ENCODE assay signal across 10 mouse cellular contexts in the genomic region with DNA sequence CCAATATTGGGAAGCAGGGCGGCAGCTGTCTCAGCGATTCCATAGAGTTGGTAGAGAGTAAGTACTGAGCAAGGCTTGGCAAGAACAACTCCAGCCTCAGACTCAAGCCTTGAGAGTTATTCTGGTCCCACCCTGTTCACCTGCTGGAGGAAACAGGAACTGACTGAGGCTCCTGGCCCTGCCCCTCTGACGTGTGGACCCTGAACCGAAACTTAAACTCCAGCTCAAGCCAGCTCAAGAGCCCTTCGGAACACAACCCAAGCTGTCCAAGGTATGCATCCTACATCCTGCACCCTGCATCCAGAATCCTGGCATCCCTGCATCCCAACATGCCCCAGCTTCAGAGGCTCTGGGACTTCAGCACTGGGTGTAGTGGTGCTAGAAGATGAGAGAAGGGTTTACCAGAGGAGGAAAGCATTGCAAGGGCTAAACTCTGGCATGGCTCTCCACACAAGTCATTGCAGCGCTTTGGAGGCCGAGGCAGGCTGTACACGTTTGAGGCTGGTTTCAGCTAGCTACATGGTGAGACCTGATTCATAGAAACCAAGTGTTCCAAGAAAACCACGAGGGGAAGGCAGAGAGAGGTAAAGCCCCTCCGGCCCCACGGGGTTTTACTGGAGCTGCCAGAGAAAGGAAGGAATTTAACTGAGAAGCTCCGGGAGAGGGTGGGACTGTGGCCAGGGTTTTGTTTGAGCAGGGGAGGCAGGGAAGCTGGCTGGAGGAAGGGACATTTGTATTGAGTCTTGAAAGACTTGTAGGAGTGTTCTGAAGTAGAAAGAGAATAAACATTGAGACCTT. TPM values are rescaled to one million over a fixed set of nuclear protein-coding genes. Genes with fewer than 3 reads are reported as not detected.
DNase-seq lines count a peak whose midpoint lies in the region; ATAC-seq and TF ChIP-seq lines count a peak whose summit lies in the region.
"Had no signal": no experiment of that assay in that cellular context is flagged by ENCODE, and none has a peak within 500 bp of the region (broad histone marks: within the 10 kb centered on the region; RNA-seq: fewer than 3 reads in every experiment).

TSS of gene Hsh2d (plus strand) at position 222 of the 798 bp plus-strand sequence.

- H3K27me3 ChIP-seq in heart, postnatal 0 days (ENCODE audit: control insufficient read depth, insufficient read depth, low read length), result no peaks in the 10 kb centered on the region
- no peaks in the 10 kb centered on the region for H3K27me3 ChIP-seq in intestine, embryonic 16.5 days (replicated peaks; ENCODE audit: control insufficient read depth, insufficient read depth, low read length)
- H3K27me3 ChIP-seq in kidney, embryonic 16.5 days (ENCODE audit: insufficient read depth, low read length), result no peaks in the 10 kb centered on the region

- no peaks in the 10 kb centered on the region for H3K36me3 ChIP-seq in heart, postnatal 0 days (replicated peaks; ENCODE audit: control insufficient read depth, insufficient read depth, low read length)
- H3K36me3 ChIP-seq in intestine, embryonic 16.5 days (ENCODE audit: control insufficient read depth, insufficient read depth, low read length), result no peaks in the 10 kb centered on the region
- H3K36me3 ChIP-seq in kidney, embryonic 16.5 days (ENCODE audit: insufficient read depth, low read length), result no peaks in the 10 kb centered on the region
- H3K36me3 ChIP-seq: midbrain, embryonic 10.5 days had no signal

- H3K4me1 ChIP-seq in heart, postnatal 0 days (ENCODE audit: control insufficient read depth, insufficient read depth), result no peaks in the 10 kb centered on the region
- H3K4me1 ChIP-seq in intestine, embryonic 16.5 days (ENCODE audit: control insufficient read depth, insufficient read depth, low read length), result no peaks in the 10 kb centered on the region
- H3K4me1 ChIP-seq in kidney, embryonic 16.5 days (ENCODE audit: insufficient read depth, low read length), result no peaks in the 10 kb centered on the region
- H3K4me1 ChIP-seq: midbrain, embryonic 10.5 days had no signal

- H3K4me3 ChIP-seq in heart, postnatal 0 days (ENCODE audit: low read depth, low read length), result peak within 1 kb of the TSS; percentile 5; the same call in 1 of the 2 replicates
- H3K4me3 ChIP-seq in intestine, embryonic 16.5 days (ENCODE audit: low read length), result peak within 1 kb of the TSS; percentile 24
- no peak within 1 kb of the TSS for H3K4me3 ChIP-seq in kidney, embryonic 16.5 days (ENCODE audit: low read length)
- H3K4me3 ChIP-seq: midbrain, embryonic 10.5 days had no signal

- DNase-seq in heart, postnatal 0 days (ENCODE audit: low spot score), result no peak
- no peak for DNase-seq in heart, adult 18-20 months
- peak; percentile 79 for DNase-seq in thymus, postnatal 25 days
- no peak for DNase-seq in embryo, embryonic 10.5 days (ENCODE audit: low spot score)
- no peak for DNase-seq in urinary bladder, adult 2 months (ENCODE audit: low spot score)
- DNase-seq: heart, postnatal 14 days had no signal

- H3K27ac ChIP-seq in heart, postnatal 0 days (ENCODE audit: low read depth), result no peak within 1 kb of the TSS
- peak within 1 kb of the TSS; percentile 75 for H3K27ac ChIP-seq in intestine, embryonic 16.5 days (ENCODE audit: low read length)
- no peak within 1 kb of the TSS for H3K27ac ChIP-seq in kidney, embryonic 16.5 days (ENCODE audit: low read length)
- H3K27ac ChIP-seq: midbrain, embryonic 10.5 days had no signal

- no peak for TF ChIP-seq CTCF in heart, postnatal 0 days (IDR thresholded peaks at IDR 0.05; ENCODE audit: low read depth)

- no peak within 1 kb of the TSS for H3K9ac ChIP-seq in heart, postnatal 0 days (replicated peaks; ENCODE audit: low read depth, low read length)
- H3K9ac ChIP-seq in intestine, embryonic 16.5 days (ENCODE audit: low read depth, low read length), result peak within 1 kb of the TSS; percentile 26
- no peak within 1 kb of the TSS for H3K9ac ChIP-seq in kidney, embryonic 16.5 days (replicated peaks; ENCODE audit: low read length)

- ATAC-seq in heart, postnatal 0 days (ENCODE audit: insufficient read depth, low read depth), result no peak
- ATAC-seq in intestine, embryonic 16.5 days, result peak; percentile 89
- ATAC-seq in megakaryocyte-erythroid progenitor cell, adult 5-6 weeks (replicated peaks; ENCODE audit: low FRiP score, low TSS enrichment, poor library complexity, severe bottlenecking), result peak; percentile 98
- ATAC-seq in kidney, embryonic 16.5 days (ENCODE audit: low FRiP score, low TSS enrichment), result no peak

- TF ChIP-seq EP300 in heart, postnatal 0 days (IDR thresholded peaks at IDR 0.05; ENCODE audit: low read depth), result no peak

- H3K9me3 ChIP-seq in heart, postnatal 0 days (replicated peaks; ENCODE audit: control insufficient read depth, low read length), result no peaks in the 10 kb centered on the region
- H3K9me3 ChIP-seq in intestine, embryonic 16.5 days (ENCODE audit: control insufficient read depth, low read length), result no peaks in the 10 kb centered on the region
- H3K9me3 ChIP-seq in kidney, embryonic 16.5 days (ENCODE audit: low read length), result no peaks in the 10 kb centered on the region
- H3K9me3 ChIP-seq: midbrain, embryonic 10.5 days had no signal

- WGBS in heart, postnatal 0 days, result 57% methylated on average over 12 of the region's 12 CpGs
- WGBS in intestine, embryonic 16.5 days, result 53% methylated on average over 12 of the region's 12 CpGs
- WGBS in kidney, embryonic 16.5 days, result 66% methylated on average over 12 of the region's 12 CpGs

- no peak within 1 kb of the TSS for H3K4me2 ChIP-seq in heart, postnatal 0 days (ENCODE audit: low read depth, low read length)
- H3K4me2 ChIP-seq in intestine, embryonic 16.5 days (ENCODE audit: low read depth, low read length), result peak within 1 kb of the TSS; percentile 23
- H3K4me2 ChIP-seq in kidney, embryonic 16.5 days (replicated peaks; ENCODE audit: low read depth, low read length), result no peak within 1 kb of the TSS

RNA-seq across cellular contexts. Expression of gene Hsh2d, which starts in this region (rescaled TPM):
- not detected in 2 replicates for total RNA-seq in heart, postnatal 0 days (2014; rRNA removed; ENCODE audit: low replicate concordance)
- 0.05 and 0.12 TPM in 2 replicates for polyA plus RNA-seq in heart, postnatal 0 days (2015; fragmentation: Nextera tagmentation; extraction: Ambion mirVana)
- under 1 TPM in 1 of 2 experiments, not detected in 1; 0.51 TPM for total RNA-seq in heart, adult 18-20 months (2021)
- polyA plus RNA-seq in intestine, embryonic 16.5 days (2015; fragmentation: Nextera tagmentation; extraction: Ambion mirVana), result 2.5 and 2.7 TPM in 2 replicates
- total RNA-seq in megakaryocyte-erythroid progenitor cell, adult 5-6 weeks (2014; fragmentation: Nextera tagmentation), result 15.0 and 18.8 TPM in 2 replicates
- 0.89 and 4.6 TPM in 2 replicates for total RNA-seq in megakaryocyte-erythroid progenitor cell, adult 5-6 weeks (2017)
- not detected in 2 replicates for polyA plus RNA-seq in kidney, embryonic 16.5 days (2015; fragmentation: Nextera tagmentation; extraction: Ambion mirVana)
- polyA plus RNA-seq in urinary bladder, adult 2 months (2012; rRNA removed), result 0.23 and 0.24 TPM in 2 replicates
- polyA plus RNA-seq: midbrain, embryonic 10.5 days had no signal

Comparison
In these comparisons a context has a peak if more than half of its experiments do, and no peak if none do; other contexts are left out.
1. ATAC-seq: peak in intestine, embryonic 16.5 days (single experiment) and megakaryocyte-erythroid progenitor cell, adult 5-6 weeks (single experiment); none in heart, postnatal 0 days (single experiment) and kidney, embryonic 16.5 days (single experiment).